Mouse (Mus musculus) myocyte (in vitro differentiated cells): ENCODE measurements around the gene Ankrd33b. TPM values are rescaled to one million over a fixed set of nuclear protein-coding genes. Genes with fewer than 3 reads are reported as not detected.
A peak's percentile ranks its signal among the peaks of the same experiment; 100 is the strongest.

Source experiments
- H3K27me3 ChIP-seq: one replicate; pipeline ENCODE4 v1.6.1; 2011; ENCODE audit not compliant: control insufficient read depth, insufficient read depth, insufficient read length
- H3K36me3 ChIP-seq: one replicate; pipeline ENCODE4 v1.6.1; 2011; ENCODE audit not compliant: control insufficient read depth, insufficient read depth
- H3K4me2 ChIP-seq: one replicate; pipeline ENCODE4 v1.6.1; 2011; ENCODE audit warnings: low read depth, control low read depth
- H3K4me3 ChIP-seq: one replicate; pipeline ENCODE4 v1.5.1; 2011; ENCODE audit warnings: mild to moderate bottlenecking, control low read depth, moderate library complexity
- H3K79me2 ChIP-seq: one replicate; pipeline ENCODE4 v1.6.1; 2011; ENCODE audit not compliant: control insufficient read depth, insufficient read depth
- H3ac ChIP-seq: one replicate; pipeline ENCODE4 v1.6.1; 2011; ENCODE audit not compliant: control insufficient read depth, insufficient read length
- CEBPB ChIP-seq: IDR thresholded peaks from 2 replicates; pipeline ENCODE4 v1.6.1; 2011; ENCODE audit warnings: mild to moderate bottlenecking, moderate library complexity; ENCODE audit not compliant: poor library complexity, insufficient read depth, severe bottlenecking
- E2F4 ChIP-seq: IDR thresholded peaks from one replicate; pipeline ENCODE4 v1.6.1; 2011; ENCODE audit warnings: mild to moderate bottlenecking, control low read depth, moderate library complexity; ENCODE audit not compliant: insufficient read depth
- MAX ChIP-seq: IDR thresholded peaks from one replicate; pipeline ENCODE4 v1.6.1; 2011; ENCODE audit warnings: low read depth, mild to moderate bottlenecking, control low read depth
- MYOD1 ChIP-seq, 3 experiments: IDR thresholded peaks; one replicate each; pipeline ENCODE4 v1.6.1; 2011; ENCODE audit warnings: control low read depth in 2 of 3, low read depth in 2 of 3, mild to moderate bottlenecking in 2 of 3, moderate library complexity in 1 of 3; ENCODE audit not compliant: insufficient read length in 2 of 3, control insufficient read depth in 1 of 3
- MYOG ChIP-seq, 3 experiments: IDR thresholded peaks; one replicate each; pipeline ENCODE4 v1.6.1; 2011; ENCODE audit warnings: control low read depth in 2 of 3, low read depth in 2 of 3, mild to moderate bottlenecking in 2 of 3; ENCODE audit not compliant: insufficient read length in 2 of 3, control insufficient read depth in 1 of 3, insufficient read depth in 1 of 3
- POLR2A ChIP-seq: IDR thresholded peaks from one replicate; pipeline ENCODE4 v1.6.1; 2011; ENCODE audit warnings: low read depth, mild to moderate bottlenecking, control low read depth, moderate library complexity; ENCODE audit not compliant: insufficient read length
- POLR2AphosphoS2 ChIP-seq: IDR thresholded peaks from one replicate; pipeline ENCODE4 v1.6.1; 2011; ENCODE audit warnings: low read depth, control low read depth; ENCODE audit not compliant: insufficient read length
- REST ChIP-seq: IDR thresholded peaks from one replicate; pipeline ENCODE4 v1.6.1; 2011; ENCODE audit warnings: mild to moderate bottlenecking, control low read depth, moderate library complexity; ENCODE audit not compliant: insufficient read depth, insufficient read length
- SRF ChIP-seq: IDR thresholded peaks from one replicate; pipeline ENCODE4 v1.6.1; 2011; ENCODE audit warnings: low read depth; ENCODE audit not compliant: control insufficient read depth, insufficient read length
- TCF12 ChIP-seq: IDR thresholded peaks from one replicate; pipeline ENCODE4 v1.6.1; 2011; ENCODE audit warnings: mild to moderate bottlenecking, control low read depth; ENCODE audit not compliant: poor library complexity, insufficient read depth, severe bottlenecking
- TCF3 ChIP-seq: IDR thresholded peaks from one replicate; pipeline ENCODE4 v1.6.1; 2011; ENCODE audit warnings: low read depth, control low read depth; ENCODE audit not compliant: insufficient read length
- USF1 ChIP-seq: IDR thresholded peaks from one replicate; pipeline ENCODE4 v1.6.1; 2011; ENCODE audit warnings: low read depth, mild to moderate bottlenecking, control low read depth, moderate library complexity
- polyA plus RNA-seq: library from polyadenylated mRNA; unstranded; fragments of >200 nt; fragmentation: generic; extraction: Trizol; gene quantifications from one replicate; pipeline ENCODE4 v1.2.1, GENCODE M21; 2012; ENCODE audit warnings: missing spikeins

Gene Ankrd33b
- polyA plus RNA-seq, 1 experiment, result 5.7 TPM

DNA sequence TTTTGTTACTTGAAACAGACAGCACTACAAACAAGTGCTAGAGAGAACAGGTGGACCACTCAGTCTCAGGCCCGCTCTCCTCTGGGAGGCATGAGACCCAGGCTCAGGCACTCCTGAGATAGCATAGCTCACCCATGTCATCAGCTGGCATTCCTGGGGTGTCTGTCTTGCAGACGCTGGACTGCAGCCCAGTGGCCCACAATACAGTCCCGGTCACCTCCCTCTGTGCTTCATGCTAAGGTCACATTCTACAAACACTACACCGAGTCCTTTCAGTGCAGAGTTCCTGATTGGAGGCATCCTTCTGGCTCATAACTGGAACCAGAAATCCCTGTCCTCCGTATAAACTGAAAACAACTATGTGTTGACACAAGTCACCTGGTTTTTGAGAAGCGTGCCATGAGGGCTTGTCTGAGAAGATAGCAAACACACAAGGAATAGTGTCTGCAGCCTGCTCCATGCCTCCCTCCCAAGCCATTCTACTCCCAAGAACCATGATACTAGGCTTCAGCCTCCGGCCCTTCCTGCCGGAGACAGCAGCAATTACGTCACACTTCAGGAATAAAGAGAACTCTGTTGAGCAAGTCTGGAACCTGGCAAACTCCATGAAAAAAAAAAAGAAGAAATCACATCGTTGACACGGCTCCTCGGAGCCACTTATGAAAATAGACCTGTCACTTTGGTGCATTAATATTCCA, 65.1 kb downstream of the Ankrd33b start:
- no peak overlapping the region for H3K4me3 ChIP-seq
- no peak overlapping the region for H3ac ChIP-seq
- H3K4me2 ChIP-seq, result no peak overlapping the region
- TF ChIP-seq POLR2AphosphoS2, result no peak
- no peak for TF ChIP-seq USF1
- no peak for TF ChIP-seq CEBPB
- TF ChIP-seq MAX, result no peak
- peak in 1 of 3 experiments; percentile 61 for TF ChIP-seq MYOG (IDR thresholded peaks at IDR 0.05; ENCODE audit: control insufficient read depth in 1 of 3, insufficient read depth in 1 of 3, insufficient read length in 2 of 3, low read depth in 2 of 3)
- no peak for TF ChIP-seq E2F4
- TF ChIP-seq POLR2A, result no peak
- no peak for TF ChIP-seq SRF
- no peak for TF ChIP-seq TCF3
- no peak for TF ChIP-seq REST
- TF ChIP-seq TCF12, result no peak
- TF ChIP-seq MYOD1 (IDR thresholded peaks at IDR 0.05; ENCODE audit: control insufficient read depth in 1 of 3, insufficient read length in 2 of 3, low read depth in 2 of 3), result peak in 1 of 3 experiments; percentile 53
- no peaks in the 10 kb centered on the region for H3K27me3 ChIP-seq
- H3K36me3 ChIP-seq, result no peaks in the 10 kb centered on the region
- H3K79me2 ChIP-seq, result no peaks in the 10 kb centered on the region

DNA sequence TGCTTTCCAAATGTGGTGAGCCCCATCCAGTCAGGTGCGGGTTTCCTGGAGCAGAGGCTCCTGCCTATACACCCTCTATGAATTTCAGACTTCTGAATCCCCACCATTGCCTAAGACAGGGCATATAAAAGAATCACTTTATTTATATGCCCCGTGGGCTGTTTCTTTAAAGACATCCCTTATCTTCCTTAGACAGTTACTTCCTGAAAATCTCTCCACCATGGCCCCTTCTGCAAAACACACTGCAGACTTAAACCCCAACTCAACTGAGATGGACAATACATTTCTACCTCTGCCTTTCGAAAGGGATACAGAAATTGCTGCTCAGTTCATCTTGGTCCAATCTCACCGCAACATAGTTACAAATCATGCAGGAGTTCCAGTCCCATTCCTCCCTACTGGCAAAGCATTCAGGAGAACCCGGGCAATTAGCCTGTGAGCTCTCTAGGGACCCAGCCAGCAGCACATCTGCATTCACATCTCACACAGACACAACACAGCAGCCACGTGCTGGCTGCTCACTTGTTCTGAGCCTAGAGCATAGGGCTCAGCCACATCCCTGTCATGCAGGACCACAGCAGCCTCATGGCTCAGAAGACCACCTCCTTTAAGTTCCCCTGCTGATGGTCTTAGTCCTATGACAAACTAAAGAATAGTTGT, 68.1 kb downstream of the Ankrd33b start:
- H3K4me2 ChIP-seq, result no peak overlapping the region
- no peak overlapping the region for H3K4me3 ChIP-seq
- H3K27me3 ChIP-seq, result no peaks in the 10 kb centered on the region
- H3K79me2 ChIP-seq, result no peaks in the 10 kb centered on the region
- TF ChIP-seq TCF12 (no peak), REST (no peak), MAX (no peak), SRF (no peak), POLR2A (no peak), POLR2AphosphoS2 (no peak), CEBPB (no peak), MYOG (IDR thresholded peaks at IDR 0.05; ENCODE audit: control insufficient read depth in 1 of 3, insufficient read depth in 1 of 3, insufficient read length in 2 of 3, low read depth in 2 of 3) (no peak), USF1 (no peak), E2F4 (no peak), MYOD1 (IDR thresholded peaks at IDR 0.05; ENCODE audit: control insufficient read depth in 1 of 3, insufficient read length in 2 of 3, low read depth in 2 of 3) (no peak), TCF3 (no peak)
- H3ac ChIP-seq, result no peak overlapping the region
- H3K36me3 ChIP-seq, result no peaks in the 10 kb centered on the region

DNA sequence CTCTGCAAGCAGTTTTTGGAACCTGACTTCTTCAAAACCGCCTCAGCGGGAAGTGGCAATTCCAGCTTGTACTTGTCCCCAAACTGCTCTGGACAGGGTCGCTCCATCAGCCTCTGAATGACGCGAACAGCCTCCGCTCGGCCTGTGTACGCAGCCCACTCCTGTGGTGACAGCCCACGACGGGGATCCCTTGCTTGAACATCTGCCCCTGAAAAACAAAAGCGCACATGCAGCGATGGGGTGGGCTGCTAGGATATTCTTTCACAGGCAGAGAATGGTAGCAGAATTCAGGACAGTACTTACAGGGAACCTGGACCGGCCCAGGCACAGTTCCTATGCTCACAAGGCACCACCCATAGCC, 69.8 kb downstream of the Ankrd33b start:
- no peaks in the 10 kb centered on the region for H3K27me3 ChIP-seq
- H3ac ChIP-seq, result no peak overlapping the region
- no peak overlapping the region for H3K4me2 ChIP-seq
- H3K36me3 ChIP-seq, result no peaks in the 10 kb centered on the region
- TF ChIP-seq CEBPB (no peak), TCF12 (no peak), USF1 (no peak)
- no peaks in the 10 kb centered on the region for H3K79me2 ChIP-seq
- no peak overlapping the region for H3K4me3 ChIP-seq

DNA sequence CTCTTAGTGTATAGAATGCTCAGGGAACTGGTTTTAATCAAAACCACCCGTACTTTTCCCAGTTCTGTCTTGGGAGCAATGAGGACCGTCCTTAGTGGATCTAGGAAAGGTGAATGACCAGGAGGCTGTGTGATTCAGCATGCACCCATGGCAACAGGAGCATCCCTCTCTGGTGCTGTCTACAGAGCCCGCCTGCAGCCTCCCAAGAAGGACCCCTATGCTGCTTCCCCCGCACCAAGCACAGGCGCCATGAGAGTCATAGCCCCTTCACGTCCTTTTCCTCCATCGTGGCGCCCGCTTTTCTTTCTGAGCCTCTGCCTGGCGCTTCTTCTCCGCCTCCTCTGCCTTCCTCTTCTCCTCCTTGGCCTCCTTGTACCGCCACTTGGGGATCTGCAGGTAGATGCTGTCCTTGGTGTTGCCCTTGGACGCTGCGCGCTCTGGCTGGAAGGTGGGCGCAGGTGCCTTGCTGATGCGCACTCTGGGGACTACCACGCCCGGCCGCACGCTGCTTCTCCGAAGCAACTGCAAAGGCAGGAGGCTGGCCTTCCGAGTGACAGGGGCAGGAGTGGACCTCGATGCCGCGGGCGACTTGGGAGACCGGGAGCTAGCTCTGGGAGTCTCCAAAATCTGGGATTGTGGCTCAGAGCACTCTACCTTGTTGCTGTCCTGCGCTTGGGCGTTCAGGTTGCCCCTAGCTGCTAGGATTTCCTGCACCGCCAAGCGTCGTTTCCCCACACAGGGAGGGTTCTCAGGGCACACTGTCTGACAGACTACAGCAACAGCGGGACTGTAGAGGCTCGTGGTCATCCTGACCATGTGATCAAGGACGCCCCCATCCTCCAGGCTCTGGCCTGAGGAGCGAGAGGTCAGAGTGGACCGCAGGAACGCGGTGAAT, 70.4 kb downstream of the Ankrd33b start:
- no peaks in the 10 kb centered on the region for H3K36me3 ChIP-seq
- H3K27me3 ChIP-seq, result no peaks in the 10 kb centered on the region
- no peak overlapping the region for H3K4me3 ChIP-seq
- no peaks in the 10 kb centered on the region for H3K79me2 ChIP-seq
- TF ChIP-seq REST (no peak), TCF12 (no peak), MYOD1 (IDR thresholded peaks at IDR 0.05; ENCODE audit: control insufficient read depth in 1 of 3, insufficient read length in 2 of 3, low read depth in 2 of 3) (no peak), POLR2A (no peak), SRF (no peak), MYOG (IDR thresholded peaks at IDR 0.05; ENCODE audit: control insufficient read depth in 1 of 3, insufficient read depth in 1 of 3, insufficient read length in 2 of 3, low read depth in 2 of 3) (no peak), CEBPB (no peak), MAX (no peak), USF1 (no peak), TCF3 (no peak), POLR2AphosphoS2 (no peak)
- no peak overlapping the region for H3K4me2 ChIP-seq
- H3ac ChIP-seq, result no peak overlapping the region
